Mouse (Mus musculus): Measurements from ENCODE around the gene 4931414P19Rik.
A peak's percentile ranks its signal among the peaks of the same experiment; 100 is the strongest.

Gene 4931414P19Rik

DNA sequence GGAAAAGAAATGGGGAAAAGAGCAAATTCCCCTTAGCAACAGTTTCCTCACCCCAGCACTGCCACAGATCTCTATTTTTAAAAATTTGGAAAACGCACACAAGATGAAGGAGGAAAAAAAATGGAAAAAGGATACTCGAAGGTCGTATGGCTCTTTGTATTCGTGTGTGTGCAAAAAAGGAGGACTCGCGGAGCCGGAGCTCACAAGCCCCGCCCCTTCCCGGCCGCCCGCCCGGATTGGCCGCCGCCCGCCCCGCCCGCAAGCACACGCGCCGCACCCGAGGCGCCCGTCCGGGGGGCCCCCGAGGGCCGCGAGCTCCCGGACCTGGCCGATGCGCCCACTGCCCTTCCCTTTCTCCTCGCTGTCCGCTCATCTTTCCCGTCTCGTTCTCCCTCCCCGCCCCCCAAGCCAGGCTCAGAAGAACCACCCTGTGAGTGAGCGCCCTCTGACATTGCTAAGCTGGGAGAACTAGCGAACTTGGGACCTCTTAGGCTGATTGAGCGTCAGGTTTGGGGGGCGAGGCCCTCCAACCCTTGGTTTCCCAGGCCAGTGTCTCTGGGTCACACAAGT, at the start of gene 4931414P19Rik:
4931414P19Rik (minus strand) TSS at position 242 of the 570 bp plus-strand sequence.
- peak; percentile 86 for DNase-seq (ENCODE audit: low spot score)

DNA sequence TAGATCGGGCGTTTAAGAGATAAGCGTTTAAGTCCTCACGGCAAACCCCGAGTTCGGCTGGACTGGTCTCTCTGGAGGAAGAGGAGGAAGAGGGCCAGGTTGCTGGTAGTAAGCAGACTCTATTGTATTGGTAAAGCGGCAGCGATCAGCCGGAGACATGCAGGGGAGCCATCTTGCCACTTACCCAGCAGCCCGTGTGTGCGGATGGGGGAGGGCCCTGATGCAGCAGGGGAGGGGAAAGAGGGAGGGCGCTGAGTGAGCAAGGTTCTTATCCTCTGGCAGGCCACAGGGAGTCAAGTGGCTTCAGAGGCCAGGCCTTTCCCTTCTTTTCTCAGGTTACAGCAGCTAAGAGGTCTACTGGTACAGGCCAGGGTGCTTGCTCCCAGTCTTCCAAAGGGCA, 47.7 kb upstream of the 4931414P19Rik start:
- DNase-seq (ENCODE audit: low spot score), result peak; percentile 88

DNA sequence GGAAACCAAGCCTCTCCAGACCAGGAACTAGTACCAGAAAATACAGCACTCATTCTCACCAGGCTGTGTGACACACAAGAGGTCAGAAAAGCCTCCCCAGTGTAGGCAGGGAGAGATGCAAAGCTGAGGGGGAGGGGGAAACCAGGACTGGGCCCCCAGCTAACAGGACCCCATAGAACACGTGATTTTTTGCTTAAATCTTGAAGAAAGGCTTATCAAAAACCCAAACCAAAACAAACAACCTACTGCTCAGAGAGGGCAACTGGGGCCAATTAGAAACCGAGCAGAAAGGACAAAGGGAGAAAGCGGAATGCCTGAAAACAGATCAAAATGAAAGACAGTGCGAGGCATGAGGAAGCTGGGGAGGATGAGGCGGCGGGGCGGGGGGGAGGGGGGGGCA, 47.0 kb upstream of the 4931414P19Rik start:
- no peak for DNase-seq (ENCODE audit: low spot score)

DNA sequence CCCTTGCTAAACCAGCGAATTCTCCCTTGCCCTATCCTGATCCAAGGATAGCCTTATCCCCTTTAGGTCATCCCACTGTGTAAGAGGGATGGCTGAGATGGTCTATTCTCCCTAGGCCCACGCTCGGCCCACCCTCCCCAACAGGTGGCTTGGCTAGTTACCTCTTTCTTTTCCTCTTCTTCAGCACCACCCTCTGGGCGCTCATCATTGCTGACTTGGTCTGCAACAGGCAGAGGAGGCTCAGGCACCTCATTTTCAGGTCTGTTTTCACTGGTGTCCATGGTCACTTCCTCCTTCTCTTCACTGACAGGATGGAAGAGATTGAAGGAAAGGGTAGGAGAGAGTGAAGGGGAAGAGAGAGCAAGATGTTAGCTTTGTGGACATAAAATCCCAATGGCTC, 45.8 kb upstream of the 4931414P19Rik start:
- no peak for DNase-seq (ENCODE audit: low spot score)

DNA sequence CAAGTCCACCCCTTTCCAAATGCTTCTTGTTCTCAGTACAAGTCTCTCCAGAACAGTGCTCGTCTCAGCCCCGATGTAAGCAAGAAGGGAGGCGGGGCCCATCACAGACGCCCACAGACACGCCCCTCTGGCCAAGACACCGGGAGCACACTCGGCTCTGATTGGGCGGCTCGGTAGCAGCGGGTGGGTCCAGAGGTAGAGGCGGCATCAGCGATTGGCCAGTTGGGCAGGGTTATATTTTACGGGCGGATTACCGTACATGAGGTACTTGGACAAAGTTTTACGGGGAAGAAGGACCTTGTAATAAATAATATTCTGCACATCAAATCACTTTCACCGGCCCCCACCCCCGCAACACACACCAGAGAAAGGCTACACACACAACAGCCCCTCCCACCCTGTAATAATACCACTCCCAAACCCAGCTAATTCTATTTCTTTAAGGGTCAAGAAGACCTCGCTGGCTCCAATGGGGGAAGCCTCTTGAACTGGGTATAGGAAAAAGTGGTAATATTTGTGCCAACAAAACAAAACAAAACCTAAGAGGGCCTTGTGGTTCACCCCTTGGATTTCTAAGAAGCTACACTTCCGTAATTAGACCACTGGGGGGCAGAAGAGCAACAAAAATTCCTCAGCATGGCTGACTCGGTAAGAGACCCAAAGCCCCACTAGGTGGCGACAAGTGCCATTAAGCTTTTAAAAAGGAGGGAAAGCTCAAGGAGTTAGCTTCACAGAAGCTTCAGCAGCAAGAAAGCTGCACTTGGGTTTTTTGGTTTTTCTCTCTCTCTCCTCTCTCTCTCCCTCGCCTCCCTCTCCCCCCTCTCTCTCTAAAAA, 45.0 kb upstream of the 4931414P19Rik start:
- peak; percentile 89 for DNase-seq (ENCODE audit: low spot score)

DNA sequence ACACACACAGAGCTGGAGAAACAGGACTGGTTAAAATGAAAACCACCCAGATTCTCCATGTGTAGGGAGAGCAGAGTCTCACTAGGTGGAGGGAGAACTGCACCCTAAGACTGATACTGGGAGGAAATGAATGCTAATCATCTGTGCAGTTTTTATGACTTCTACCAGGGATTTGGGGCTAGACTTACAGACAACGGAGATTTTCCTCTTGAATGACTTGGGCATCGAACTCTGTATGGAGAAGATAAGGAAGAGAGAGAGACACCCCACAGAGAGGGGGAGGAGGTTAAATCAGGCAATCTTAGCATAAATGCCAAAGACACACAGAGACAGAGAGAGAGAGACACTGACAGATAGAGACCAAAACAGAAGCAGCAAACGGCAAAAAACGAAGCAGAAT, 42.1 kb upstream of the 4931414P19Rik start:
- no peak for DNase-seq (ENCODE audit: low spot score)

DNA sequence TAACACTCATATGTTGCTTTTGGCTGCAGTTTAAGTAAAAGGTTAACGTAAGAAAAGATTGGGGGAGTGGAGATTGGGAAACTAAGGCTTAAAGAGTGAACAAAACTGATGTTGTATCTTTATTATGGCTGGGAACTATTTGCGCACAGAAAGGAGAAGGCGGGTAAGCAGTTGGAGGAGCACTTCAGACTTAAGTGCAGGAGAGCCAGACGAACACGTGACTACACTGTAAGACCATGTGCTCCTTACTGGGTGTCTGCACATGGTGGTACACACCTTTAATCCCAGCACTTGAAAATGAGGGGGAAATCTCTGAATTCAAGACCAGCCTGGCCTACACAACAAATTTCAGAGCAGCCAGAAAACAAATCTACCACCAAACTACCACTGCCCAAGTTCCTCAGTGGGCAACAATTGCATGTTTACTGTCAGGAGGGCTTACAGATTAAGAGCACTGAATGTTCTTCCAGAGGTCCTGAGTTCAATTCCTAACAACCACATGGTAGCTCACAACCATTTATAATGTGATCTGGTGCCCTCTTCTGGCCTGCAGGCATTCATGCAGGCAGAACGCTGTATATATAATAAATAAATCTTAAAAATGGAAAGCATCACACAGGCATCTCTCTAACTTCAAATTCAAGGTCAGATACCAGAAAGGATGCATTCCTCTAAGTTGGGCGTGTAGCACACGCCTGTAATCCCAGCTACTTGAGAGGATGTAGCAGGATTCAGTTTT, 41.3 kb upstream of the 4931414P19Rik start:
- DNase-seq (ENCODE audit: low spot score), result no peak

DNA sequence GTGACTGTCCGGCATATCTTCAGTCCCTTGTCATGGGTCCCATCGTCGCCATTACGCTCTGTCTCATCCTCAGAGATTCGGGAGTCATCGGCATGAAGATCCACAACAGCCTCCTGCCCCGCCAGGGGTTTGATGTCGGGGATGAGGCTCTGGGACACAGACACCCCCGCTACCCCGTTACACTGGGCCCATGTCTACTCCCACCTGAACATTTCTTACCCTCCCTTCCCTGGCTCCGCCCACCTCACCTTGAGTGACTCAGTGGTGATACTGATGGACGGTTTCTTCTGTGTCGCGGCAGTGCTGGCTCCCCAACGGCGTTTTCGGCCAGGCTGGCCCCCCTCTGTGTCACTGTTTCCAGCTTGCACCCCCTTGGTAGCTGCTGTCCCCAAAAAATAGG, 40.7 kb upstream of the 4931414P19Rik start:
- DNase-seq (ENCODE audit: low spot score), result no peak

DNA sequence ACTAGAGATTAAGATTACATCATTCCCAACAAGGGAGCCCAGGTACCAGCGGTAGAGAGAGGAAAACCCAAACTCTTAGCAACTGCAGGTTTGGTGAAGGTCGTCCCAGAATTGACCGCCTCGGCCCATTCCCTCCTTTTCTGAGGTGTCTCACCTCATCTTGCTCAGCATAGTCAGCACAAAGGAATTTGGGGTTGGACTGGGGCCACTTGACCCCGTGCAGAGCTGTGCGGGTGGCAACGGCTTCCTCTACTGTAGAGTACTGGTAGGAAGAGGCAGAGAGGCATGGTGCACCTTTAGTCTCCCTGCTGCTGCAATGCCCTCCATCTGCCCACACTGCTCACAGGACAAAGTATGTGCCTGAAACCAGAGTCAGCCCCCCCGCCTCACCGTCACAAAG, 38.5 kb upstream of the 4931414P19Rik start:
- DNase-seq (ENCODE audit: low spot score), result peak; percentile 31

DNA sequence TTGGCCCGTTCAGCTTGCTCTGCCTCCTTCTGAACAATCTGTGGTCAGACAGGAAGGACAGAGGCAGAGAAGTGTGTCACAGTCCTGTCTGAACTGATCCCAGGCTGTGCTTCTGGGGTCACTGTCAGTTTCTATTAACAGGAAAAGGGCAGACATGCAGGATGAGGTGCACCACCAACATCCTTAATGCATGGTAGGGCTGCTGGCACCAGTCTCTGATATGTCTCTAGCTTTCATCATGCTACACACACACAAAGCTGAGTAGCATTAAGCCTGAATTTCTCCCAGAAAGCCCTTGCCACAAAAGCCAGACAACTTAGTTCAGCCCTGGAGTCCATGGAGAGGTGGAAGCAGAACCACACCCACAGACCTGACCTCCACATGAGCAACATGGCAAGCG, 37.2 kb upstream of the 4931414P19Rik start:
- no peak for DNase-seq (ENCODE audit: low spot score)

DNA sequence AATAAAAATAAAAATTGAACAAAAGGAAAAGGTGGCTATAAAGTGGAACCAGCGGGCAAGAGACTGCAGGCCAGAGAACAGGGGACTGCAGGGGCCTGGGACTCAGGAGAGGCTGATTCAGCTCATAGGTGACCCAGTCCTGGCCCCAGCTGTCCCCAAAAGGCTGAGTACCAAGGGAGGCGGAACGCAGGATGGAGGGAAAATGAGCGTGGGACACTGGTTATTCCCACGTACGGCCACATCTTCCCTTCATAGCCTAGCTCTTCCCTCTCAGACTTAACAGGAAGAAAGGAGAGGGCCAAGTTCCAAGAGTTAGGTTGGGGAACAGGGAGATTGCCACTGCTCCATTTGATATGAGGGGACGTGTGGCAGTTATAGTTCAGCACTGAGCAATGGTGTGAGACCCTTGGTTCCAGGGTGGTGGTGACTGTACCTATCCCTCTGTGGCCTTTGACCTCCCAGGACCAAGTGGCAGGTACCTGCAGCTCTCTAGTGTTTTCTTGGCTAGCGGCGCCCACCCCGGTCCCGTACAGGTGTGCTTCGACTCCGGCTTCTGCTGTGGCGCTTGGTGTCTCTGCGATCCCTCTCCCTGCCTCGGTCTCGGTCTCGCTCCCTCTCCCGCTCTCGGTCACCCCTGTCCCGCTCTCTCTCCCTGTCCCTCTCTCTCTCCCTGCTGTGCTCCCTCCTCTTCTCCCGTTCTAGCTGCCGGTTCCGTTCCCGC, 36.6 kb upstream of the 4931414P19Rik start:
- no peak for DNase-seq (ENCODE audit: low spot score)

DNA sequence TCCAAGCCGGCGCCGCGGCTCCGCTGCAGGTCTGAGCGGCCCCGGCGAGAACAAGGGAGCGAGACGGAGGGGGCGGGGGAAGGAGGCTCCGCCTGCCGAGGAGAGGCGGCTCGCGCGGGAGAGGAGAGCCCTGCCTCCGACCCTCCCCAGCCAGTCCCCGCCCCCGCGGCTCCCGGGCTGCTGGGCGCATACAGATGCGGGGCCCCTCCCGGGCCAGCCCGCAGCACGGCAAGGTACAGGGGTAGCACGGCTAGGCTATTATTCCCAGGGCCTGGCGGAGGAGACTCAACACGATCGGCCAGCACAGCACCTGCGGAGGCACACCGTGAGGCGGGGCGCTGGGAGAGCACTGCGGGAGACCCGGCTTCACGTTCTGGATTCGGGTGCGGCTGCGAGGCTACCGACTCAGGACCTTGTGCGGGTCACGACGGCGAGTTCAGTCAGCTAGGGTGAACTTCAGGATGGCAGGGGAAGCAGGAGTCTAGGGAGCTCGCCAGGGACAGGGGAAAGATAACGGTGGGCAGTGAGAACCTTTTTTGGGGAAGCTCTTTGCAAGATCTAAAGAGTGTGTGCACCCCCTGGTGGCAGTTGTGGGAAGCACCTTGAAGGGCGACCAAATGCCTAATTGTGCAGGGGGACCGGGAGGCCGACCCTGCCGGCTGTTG, 35.6 kb upstream of the 4931414P19Rik start, which contains the start of gene Cdh24:
Cdh24 (minus strand) TSS at position 60 of the 665 bp plus-strand sequence.
- peak; percentile 93 for DNase-seq (ENCODE audit: low spot score)

DNA sequence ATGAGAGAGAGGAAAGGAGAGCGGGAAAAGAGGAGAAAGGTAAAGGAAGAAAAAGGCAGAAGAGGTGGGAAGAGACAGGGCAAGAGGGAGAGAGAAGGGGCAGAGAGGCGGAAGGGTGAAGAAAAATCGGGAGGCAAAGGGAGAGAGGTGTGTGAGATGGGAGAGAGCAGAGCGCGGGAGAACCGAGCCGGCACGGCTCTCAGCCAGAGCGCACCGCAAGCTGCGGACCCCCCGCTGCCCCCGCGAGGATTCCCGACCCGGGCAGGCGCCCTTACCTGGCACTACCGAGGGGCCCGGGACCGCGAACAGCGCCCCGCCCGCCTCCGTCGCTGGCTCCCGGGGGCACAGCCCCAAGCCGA, 35.1 kb upstream of the 4931414P19Rik start, which contains the start of gene Gm17606:
Gm17606 (plus strand) TSS at position 7 of the 359 bp plus-strand sequence.
- DNase-seq (ENCODE audit: low spot score), result no peak

DNA sequence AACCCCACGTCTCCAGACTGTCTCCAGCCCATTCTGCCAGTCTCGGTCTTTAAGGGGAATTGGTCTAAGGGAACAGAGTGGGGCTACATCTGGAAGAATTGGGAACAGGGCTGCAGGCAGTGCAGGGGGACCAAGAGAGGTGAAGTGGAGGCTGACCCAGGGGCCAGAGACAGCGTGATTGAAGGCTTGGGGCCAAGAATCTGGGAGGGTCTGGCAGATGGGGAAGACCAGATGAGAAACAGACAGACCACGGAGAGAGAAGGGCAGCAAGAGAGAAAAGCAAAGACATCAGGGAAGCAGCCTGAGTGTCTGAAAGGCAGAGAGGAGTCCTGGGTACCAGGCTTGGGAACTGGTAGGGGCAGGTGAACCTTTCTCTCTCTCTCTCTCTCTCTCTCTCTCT, 34.3 kb upstream of the 4931414P19Rik start:
- no peak for DNase-seq (ENCODE audit: low spot score)

DNA sequence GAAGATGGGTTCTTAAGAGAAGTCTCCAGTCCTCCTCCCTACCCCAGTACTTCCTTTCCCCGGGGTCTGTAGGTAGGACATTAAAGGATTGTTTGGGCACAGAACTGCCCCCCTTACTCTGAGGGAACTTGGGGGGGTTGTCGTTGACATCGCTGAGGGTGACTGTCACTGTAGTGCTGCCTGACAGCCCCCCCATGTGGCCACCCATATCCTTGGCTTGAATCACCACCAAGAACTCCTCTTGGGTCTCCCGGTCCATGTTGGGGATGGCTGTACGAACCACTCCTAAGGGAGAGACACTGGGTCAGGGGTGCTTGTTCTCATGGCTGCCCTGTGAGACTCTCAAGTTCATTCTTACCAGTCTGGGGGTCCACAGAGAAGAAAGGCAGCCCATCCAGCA, 32.4 kb upstream of the 4931414P19Rik start:
- no peak for DNase-seq (ENCODE audit: low spot score)

DNA sequence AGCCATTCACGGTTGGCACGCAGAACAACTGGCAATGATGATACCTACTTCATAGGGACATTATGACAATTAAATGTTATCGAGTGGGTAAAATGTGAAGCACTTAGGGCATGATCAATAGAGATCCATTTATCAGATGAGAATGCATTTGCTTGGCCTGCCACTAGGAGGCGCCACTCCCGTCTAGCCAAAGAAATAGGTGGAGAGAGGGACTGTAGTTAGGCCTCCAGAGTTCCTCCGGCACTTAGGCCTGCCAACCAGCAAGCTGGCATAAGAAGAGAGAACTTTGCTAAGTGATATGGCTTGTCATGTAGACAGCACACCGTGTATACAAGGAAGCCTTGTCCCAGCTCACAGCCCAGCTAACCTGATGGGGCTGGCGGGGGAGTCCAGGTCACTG, 31.2 kb upstream of the 4931414P19Rik start:
- peak; percentile 35 for DNase-seq (ENCODE audit: low spot score)

DNA sequence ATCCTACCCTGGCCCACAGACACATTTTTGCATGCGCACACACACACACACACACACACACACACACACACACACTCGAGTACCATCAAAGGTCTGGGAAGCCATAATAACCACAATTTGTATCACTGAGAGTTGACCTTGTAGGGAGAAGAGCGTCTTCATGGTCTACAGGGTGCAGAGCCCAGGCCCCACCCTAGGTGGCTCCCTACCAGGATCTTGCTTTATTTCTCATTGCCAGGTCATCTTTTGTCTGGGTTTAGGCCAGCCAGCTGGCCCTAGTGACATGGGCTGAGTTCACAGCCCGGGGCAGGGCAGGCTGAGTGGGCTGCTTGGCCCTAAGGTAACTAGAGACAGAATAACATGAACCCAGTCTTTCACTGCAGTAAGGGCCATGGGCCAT, 28.4 kb upstream of the 4931414P19Rik start:
- no peak for DNase-seq (ENCODE audit: low spot score)

DNA sequence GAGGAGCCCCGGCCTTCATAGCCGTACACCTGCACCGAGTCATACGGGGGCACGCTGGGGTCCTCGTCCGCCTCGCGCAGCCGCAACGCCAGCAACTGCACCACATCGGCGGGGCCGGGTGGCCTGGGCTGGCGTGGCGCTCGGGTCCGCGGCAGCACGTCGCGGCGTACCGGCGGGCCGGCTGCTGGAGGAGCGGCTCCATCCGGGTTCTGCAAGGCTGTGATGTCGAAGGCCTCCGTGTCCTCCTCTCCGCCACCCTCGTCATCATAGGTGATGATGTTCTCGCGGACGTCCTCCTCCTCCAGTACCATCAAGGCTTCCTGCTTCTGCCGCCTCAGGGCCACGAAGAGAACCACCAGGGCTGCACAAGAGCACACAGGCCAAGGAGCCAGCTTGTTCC, 26.5 kb upstream of the 4931414P19Rik start:
- DNase-seq (ENCODE audit: low spot score), result no peak

DNA sequence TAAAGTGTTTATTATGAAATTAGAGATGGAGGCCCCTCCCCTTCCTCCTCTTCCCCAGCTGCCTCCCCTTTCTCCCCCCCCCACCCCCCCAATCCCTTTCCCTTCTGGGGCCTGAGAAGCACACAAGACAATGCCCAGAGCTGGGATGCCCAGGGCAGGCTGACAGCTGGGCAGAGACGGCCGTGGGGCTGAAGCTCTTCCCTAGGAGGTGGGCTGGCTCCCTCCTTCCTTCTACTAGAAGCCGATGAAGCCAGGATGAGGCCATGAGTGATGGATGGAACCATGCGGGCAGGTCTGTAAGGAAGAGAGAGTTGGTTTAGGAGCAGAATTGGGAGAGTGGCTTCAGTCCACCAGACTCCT, 25.4 kb upstream of the 4931414P19Rik start:
- no peak for DNase-seq (ENCODE audit: low spot score)

DNA sequence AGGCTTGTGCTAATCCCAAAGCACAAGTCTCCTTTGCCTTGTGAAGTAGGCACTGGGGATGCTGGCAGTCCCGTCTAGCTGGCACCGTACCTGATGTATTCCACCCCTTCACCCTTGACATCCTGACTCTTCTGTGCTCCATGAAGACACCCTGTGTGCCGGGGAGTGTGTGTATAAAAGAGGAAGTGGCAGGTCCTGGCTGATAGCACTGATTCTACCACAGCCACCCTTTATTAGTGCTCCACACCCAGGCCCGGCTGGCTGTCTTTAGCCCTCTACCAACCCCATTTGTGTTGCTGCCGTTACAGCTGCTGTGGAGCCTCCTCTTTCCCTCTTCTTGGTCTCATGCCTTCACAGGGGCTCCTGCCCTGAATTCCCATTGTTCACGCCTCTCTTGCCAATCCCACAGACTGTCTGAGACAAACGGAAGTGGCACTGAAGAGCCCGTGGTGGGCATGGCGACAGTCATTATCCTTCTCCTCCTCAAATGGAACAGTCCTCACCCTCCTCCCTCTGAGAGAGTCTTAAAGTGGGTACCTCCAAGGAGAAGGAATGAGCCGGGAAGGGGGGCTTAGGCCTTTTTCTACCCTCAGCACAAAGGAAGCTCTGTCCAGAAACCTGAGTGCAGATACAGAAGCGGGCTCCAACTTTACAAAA, 24.9 kb upstream of the 4931414P19Rik start:
- no peak for DNase-seq (ENCODE audit: low spot score)

DNA sequence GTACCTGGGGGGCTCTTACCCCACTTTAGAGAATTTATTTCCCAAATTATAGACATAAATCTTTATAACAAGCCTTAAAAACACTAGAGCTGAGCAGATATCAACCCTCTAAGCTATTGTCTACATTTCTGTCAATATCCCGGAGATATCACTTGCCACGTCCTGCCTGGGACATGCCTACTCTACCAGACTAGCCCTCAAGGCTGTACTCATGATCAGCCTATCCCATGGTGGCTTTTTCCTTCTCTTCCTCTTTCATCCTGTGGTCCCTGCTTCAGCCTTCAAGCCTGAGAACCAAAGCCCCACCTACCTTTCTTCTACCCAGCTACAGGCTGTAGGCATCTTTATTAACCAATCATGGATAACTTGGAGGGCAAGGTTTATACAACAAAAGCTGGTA, 24.0 kb upstream of the 4931414P19Rik start:
- no peak for DNase-seq (ENCODE audit: low spot score)
